ENCODE assay signal across 7 mouse cellular contexts in genomic region chr3:103101909-103102308, GRCm38 (mm10). TPM values are rescaled to one million over a fixed set of nuclear protein-coding genes. Genes with fewer than 3 reads are reported as not detected.
DNase-seq lines count a peak whose midpoint lies in the region; ATAC-seq and TF ChIP-seq lines count a peak whose summit lies in the region.

No protein-coding gene starts in this region.

- H3K9me3 ChIP-seq in embryonic facial prominence, embryonic 10.5 days, result no peaks in the 10 kb centered on the region
- no peaks in the 10 kb centered on the region for H3K9me3 ChIP-seq in lung, embryonic 15.5 days

- TF ChIP-seq POLR2A in spleen, adult 2 months (IDR thresholded peaks at IDR 0.05; ENCODE audit: low read depth, low read length), result no peak

- 2% methylated on average over 14 of the region's 14 CpGs for WGBS in spleen, adult 2 months
- WGBS in embryonic facial prominence, embryonic 10.5 days, result 2% methylated on average over 14 of the region's 14 CpGs
- WGBS in lung, embryonic 15.5 days, result 3% methylated on average over 14 of the region's 14 CpGs

- peak overlapping the region; percentile 97 for H3K4me2 ChIP-seq in lung, embryonic 15.5 days

- peaks cover 3% of the 10 kb centered on the region for H3K4me1 ChIP-seq in spleen, adult 2 months (ENCODE audit: control insufficient read depth, insufficient read depth, insufficient read length)
- H3K4me1 ChIP-seq in embryonic facial prominence, embryonic 10.5 days, result peaks cover 12% of the 10 kb centered on the region
- peaks cover 7% of the 10 kb centered on the region for H3K4me1 ChIP-seq in lung, embryonic 15.5 days

- H3K4me3 ChIP-seq in spleen, adult 2 months (ENCODE audit: extremely low read depth, insufficient read depth, insufficient read length), result peak overlapping the region; percentile 69
- H3K4me3 ChIP-seq in embryonic facial prominence, embryonic 10.5 days, result peak overlapping the region; percentile 77
- H3K4me3 ChIP-seq in lung, embryonic 15.5 days, result peak overlapping the region; percentile 89

- no peaks in the 10 kb centered on the region for H3K36me3 ChIP-seq in spleen, adult 2 months (ENCODE audit: control insufficient read depth, insufficient read depth, low read length)
- H3K36me3 ChIP-seq in embryonic facial prominence, embryonic 10.5 days (replicated peaks), result no peaks in the 10 kb centered on the region
- no peaks in the 10 kb centered on the region for H3K36me3 ChIP-seq in lung, embryonic 15.5 days

- DNase-seq in spleen, adult 2 months (ENCODE audit: low read depth in 1 of 2, low spot score in 2 of 2), result peak in 1 of 2 experiments; percentile 7
- no peak for DNase-seq in spleen, adult 12 weeks (ENCODE audit: low spot score)
- no peak for DNase-seq in embryonic facial prominence, embryonic 10.5 days (ENCODE audit: low spot score)
- DNase-seq in heart, postnatal 4 days, result peak; percentile 14
- DNase-seq in testis, postnatal 14 days (ENCODE audit: low spot score), result peak; percentile 15
- no peak for DNase-seq in cerebellum, adult 11-12 months

- TF ChIP-seq CTCF in spleen, adult 2 months (IDR thresholded peaks at IDR 0.05; ENCODE audit: extremely low read depth, insufficient read depth, insufficient read length, insufficient replicate concordance), result no peak

- peaks cover 5% of the 10 kb centered on the region; the same call in 1 of the 2 replicates for H3K27me3 ChIP-seq in spleen, adult 2 months (ENCODE audit: control insufficient read depth, insufficient read depth, low read length)
- H3K27me3 ChIP-seq in embryonic facial prominence, embryonic 10.5 days (replicated peaks; ENCODE audit: low read depth, poor library complexity, severe bottlenecking), result peaks cover 42% of the 10 kb centered on the region
- no peaks in the 10 kb centered on the region for H3K27me3 ChIP-seq in lung, embryonic 15.5 days

- no peak overlapping the region for H3K27ac ChIP-seq in spleen, adult 2 months (ENCODE audit: insufficient read depth, low read length)
- H3K27ac ChIP-seq in embryonic facial prominence, embryonic 10.5 days (replicated peaks), result peak overlapping the region; percentile 79
- peak overlapping the region; percentile 88 for H3K27ac ChIP-seq in lung, embryonic 15.5 days

- ATAC-seq in lung, embryonic 15.5 days (ENCODE audit: borderline replicate concordance, extremely low read depth, low FRiP score, low TSS enrichment), result peak; percentile 35

- H3K9ac ChIP-seq in lung, embryonic 15.5 days, result peak overlapping the region; percentile 61

RNA-seq across cellular contexts. Expression of gene Dennd2c, which starts 0.5 kb away (rescaled TPM):
- 0.75 and 1.2 TPM in 2 replicates for polyA plus RNA-seq in spleen, adult 2 months (2012; rRNA removed)
- polyA plus RNA-seq in embryonic facial prominence, embryonic 10.5 days (2016; fragmentation: Nextera tagmentation; extraction: Ambion mirVana), result 2.1 and 3.4 TPM in 2 replicates
- 1 to 10 TPM; 3.6 to 4.3 TPM for total RNA-seq in heart, postnatal 4 days (2021)
- polyA plus RNA-seq in lung, embryonic 15.5 days (2015; fragmentation: Nextera tagmentation; extraction: Ambion mirVana), result 5.0 and 5.5 TPM in 2 replicates

RNA-seq across cellular contexts. Expression of gene Ampd1, which starts 28.1 kb away (rescaled TPM):
- 1.1 and 1.2 TPM in 2 replicates for polyA plus RNA-seq in spleen, adult 2 months (2012; rRNA removed)
- polyA plus RNA-seq in embryonic facial prominence, embryonic 10.5 days (2016; fragmentation: Nextera tagmentation; extraction: Ambion mirVana), result not detected in 2 replicates
- total RNA-seq in heart, postnatal 4 days (2021), result under 1 TPM; 0.25 to 0.43 TPM
- polyA plus RNA-seq in lung, embryonic 15.5 days (2015; fragmentation: Nextera tagmentation; extraction: Ambion mirVana), result 0.14 and 0.23 TPM in 2 replicates

RNA-seq across cellular contexts. Expression of gene Nras, which starts 43.8 kb away (rescaled TPM):
- polyA plus RNA-seq in spleen, adult 2 months (2012; rRNA removed), result 10.5 and 12.7 TPM in 2 replicates
- polyA plus RNA-seq in embryonic facial prominence, embryonic 10.5 days (2016; fragmentation: Nextera tagmentation; extraction: Ambion mirVana), result 139 and 144 TPM in 2 replicates
- total RNA-seq in heart, postnatal 4 days (2021), result 100 to 1,000 TPM; 120 to 122 TPM
- 92.7 and 96.9 TPM in 2 replicates for polyA plus RNA-seq in lung, embryonic 15.5 days (2015; fragmentation: Nextera tagmentation; extraction: Ambion mirVana)

Comparison
In these comparisons a context has a peak if more than half of its experiments do, and no peak if none do; other contexts are left out.
1. DNase-seq: peak in heart, postnatal 4 days (single experiment) and testis, postnatal 14 days (single experiment); none in spleen, adult 12 weeks (single experiment), embryonic facial prominence, embryonic 10.5 days (single experiment) and cerebellum, adult 11-12 months (single experiment).
2. Peak in every context shown above with its lines, with median percentiles within 50 percentile points of each other: H3K4me3 ChIP-seq.